Mouse (Mus musculus) hindbrain, postnatal 0 days (tissue): Measurements from ENCODE around the gene Gnao1. TPM values are rescaled to one million over a fixed set of nuclear protein-coding genes. Genes with fewer than 3 reads are reported as not detected.
A peak's percentile ranks its signal among the peaks of the same experiment; 100 is the strongest.

ENCODE experiments used
- ATAC-seq: fragments of 200-750 bp; cut with Nextera tagmentation; 2 replicates; pipeline ENCODE4 v1.8.0; 2017; ENCODE audit warnings: mild to moderate bottlenecking, moderate TSS enrichment, moderate library complexity
- DNase-seq: peaks from one replicate; pipeline ENCODE4 v3.0.0-alpha.2; 2015; ENCODE audit warnings: low spot score
- H3K27ac ChIP-seq: fragments of 300-500 bp; sonication (generic); 2 replicates; pipeline ENCODE4 v1.5.1; 2014; ENCODE audit warnings: mild to moderate bottlenecking
- H3K27me3 ChIP-seq: fragments of 300-500 bp; sonication (generic); 2 replicates; pipeline ENCODE4 v1.6.1; 2014; ENCODE audit warnings: low read length, mixed read lengths; ENCODE audit not compliant: insufficient read depth
- H3K36me3 ChIP-seq: fragments of 300-500 bp; sonication (generic); 2 replicates; pipeline ENCODE4 v1.6.1; 2014; ENCODE audit warnings: low read length, mixed read lengths; ENCODE audit not compliant: insufficient read depth
- H3K4me1 ChIP-seq: fragments of 300-500 bp; sonication (generic); 2 replicates; pipeline ENCODE4 v1.6.1; 2014; ENCODE audit warnings: antibody characterized with exemption, low read length, mixed read lengths; ENCODE audit not compliant: insufficient read depth
- H3K4me2 ChIP-seq: fragments of 300-500 bp; sonication (generic); 2 replicates; pipeline ENCODE4 v1.6.1; 2014; ENCODE audit warnings: low read depth, mild to moderate bottlenecking, low read length, moderate library complexity, mixed read lengths
- H3K4me3 ChIP-seq: fragments of 300-500 bp; sonication (generic); 2 replicates; pipeline ENCODE4 v1.5.1; 2014; ENCODE audit warnings: low read length
- H3K9ac ChIP-seq: fragments of 300-500 bp; sonication (generic); replicated peaks from 2 replicates; pipeline ENCODE4 v1.6.1; 2014; ENCODE audit warnings: mild to moderate bottlenecking, low read length, moderate library complexity, mixed read lengths
- H3K9me3 ChIP-seq: fragments of 300-500 bp; sonication (generic); 2 replicates; pipeline ENCODE4 v1.6.1; 2016; ENCODE audit warnings: low read length, mixed read lengths
- CTCF ChIP-seq: IDR thresholded peaks from 2 replicates; pipeline ENCODE4 v1.5.1; 2016; ENCODE audit warnings: antibody characterized with exemption, control low read depth, low read depth
- WGBS: fragments of 180-500 bp; shearing (Covaris S2); extraction: QIAGEN DNeasy Blood & Tissue Kit; methylation state at CpG from one replicate; pipeline ENCODE4 v1.1.7; 2014; 5-methylcytosine and 5-hydroxymethylcytosine counted together
- polyA plus RNA-seq: library from polyadenylated mRNA; unstranded; fragments of >200 nt; fragmentation: Nextera tagmentation; extraction: Ambion mirVana; gene quantifications from 2 replicates; pipeline ENCODE4 v1.2.1, GENCODE M21; 2015
- total RNA-seq: library from RNA; depleted of rRNA; stranded (reverse); fragments of >200 nt; gene quantifications from 2 replicates; pipeline ENCODE4 v1.2.3, GENCODE M21; 2014

Gnao1 gene
- total and polyA plus RNA-seq, 2 experiments from 2014 or later: 244 to 291 TPM

DNA sequence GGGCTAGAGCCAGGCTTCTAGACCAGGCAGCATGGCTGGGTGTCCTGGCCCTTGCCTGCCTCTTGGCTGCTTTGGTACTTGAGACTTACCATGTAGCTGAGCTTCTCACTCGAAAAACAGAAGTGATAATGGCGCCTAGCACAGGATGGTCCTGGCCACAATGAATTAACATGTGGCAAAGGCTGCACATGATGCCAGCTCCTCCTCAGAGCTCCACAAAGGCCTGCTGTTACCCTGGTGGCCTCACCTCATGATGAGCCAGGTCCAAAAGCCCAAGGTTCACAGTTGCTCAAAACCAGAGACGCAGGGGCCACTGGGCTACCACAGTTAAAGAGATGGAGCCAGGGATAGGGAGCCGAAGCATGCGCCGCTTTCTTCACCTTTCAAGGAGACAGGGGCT lies 97.2 kb downstream of the Gnao1 start:
- no peaks in the 10 kb centered on the region for H3K9me3 ChIP-seq
- ATAC-seq (no peak), DNase-seq (no peak)
- H3K4me1 ChIP-seq: peaks cover 25% of the 10 kb centered on the region
- no peak overlapping the region for H3K4me2 ChIP-seq
- peak overlapping the region; percentile 73 for H3K27ac ChIP-seq
- no peak overlapping the region for H3K4me3 ChIP-seq
- H3K9ac ChIP-seq: no peak overlapping the region
- no peaks in the 10 kb centered on the region for H3K36me3 ChIP-seq
- no peak for TF ChIP-seq CTCF
- H3K27me3 ChIP-seq: no peaks in the 10 kb centered on the region
- 88% methylated on average over 6 of the region's 6 CpGs for WGBS

DNA sequence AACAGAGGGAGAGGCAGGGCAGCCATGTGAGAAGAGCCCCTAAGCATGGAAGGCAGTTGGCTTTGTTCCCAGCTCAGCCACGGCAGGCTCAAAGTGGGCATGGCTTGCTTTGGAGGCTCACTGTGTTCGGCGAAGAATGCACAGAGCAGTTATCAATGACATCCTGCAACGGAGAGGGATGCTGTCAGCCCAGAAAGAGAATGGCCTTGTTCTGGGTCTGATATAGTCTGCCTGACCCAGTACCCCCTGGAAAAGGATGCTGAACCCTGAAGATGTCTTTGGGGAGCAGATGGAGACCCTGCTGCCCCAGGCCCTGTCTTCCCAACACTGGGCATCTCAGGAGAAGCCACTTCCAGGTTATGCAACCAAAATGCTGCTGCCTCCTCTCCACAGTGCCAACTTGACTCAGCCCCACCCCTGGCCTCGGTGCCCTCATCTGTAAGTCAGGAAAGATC lies 98.2 kb downstream of the Gnao1 start:
- no peak for TF ChIP-seq CTCF

DNA sequence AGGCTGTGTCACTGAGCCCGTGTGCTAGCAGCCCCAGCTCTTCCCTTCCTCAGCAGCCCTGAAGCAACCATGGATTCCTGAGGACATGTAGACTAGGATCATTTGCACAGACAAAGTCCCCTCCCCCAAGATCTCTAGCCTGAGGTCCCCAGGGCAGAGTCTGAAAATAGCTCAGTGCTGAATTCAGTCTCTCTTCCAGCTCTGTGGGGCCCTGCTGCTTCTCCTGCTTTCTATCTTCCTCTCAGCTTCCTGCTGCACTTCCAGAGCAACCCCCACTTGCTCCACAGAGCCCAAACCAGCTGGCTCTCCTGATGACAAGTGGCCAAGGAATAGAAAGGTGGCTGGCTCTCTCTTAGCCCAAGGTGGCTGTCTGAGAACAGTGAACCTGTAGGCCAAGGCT lies 98.8 kb downstream of the Gnao1 start:
- Histone ChIP-seq H3K4me2 (no peak overlapping the region), H3K4me1 (peaks cover 32% of the 10 kb centered on the region), H3K9me3 (no peaks in the 10 kb centered on the region), H3K27ac (peak overlapping the region; percentile 73), H3K9ac (peak overlapping the region; percentile 28; the same call in 1 of the 2 replicates), H3K4me3 (no peak overlapping the region), H3K36me3 (no peaks in the 10 kb centered on the region), H3K27me3 (no peaks in the 10 kb centered on the region)
- TF ChIP-seq CTCF: no peak
- ATAC-seq: 0 out of 2 replicates have a peak, but pooled peaks have one; percentile 13
- 13% methylated on average over 1 of the region's 1 CpGs for WGBS
- DNase-seq: no peak

More for the DNA sequence above, 98.2 kb downstream of the Gnao1 start:
- peak overlapping the region; percentile 28; the same call in 1 of the 2 replicates for H3K9ac ChIP-seq
- peak overlapping the region; percentile 73 for H3K27ac ChIP-seq
- peaks cover 32% of the 10 kb centered on the region for H3K4me1 ChIP-seq
- no peak overlapping the region for H3K4me3 ChIP-seq
- H3K36me3 ChIP-seq: no peaks in the 10 kb centered on the region
- H3K27me3 ChIP-seq: no peaks in the 10 kb centered on the region
- H3K9me3 ChIP-seq: no peaks in the 10 kb centered on the region
- DNase-seq (peak; percentile 81), ATAC-seq (peak; percentile 63)
- 20% methylated on average over 5 of the region's 5 CpGs for WGBS
- no peak overlapping the region for H3K4me2 ChIP-seq

DNA sequence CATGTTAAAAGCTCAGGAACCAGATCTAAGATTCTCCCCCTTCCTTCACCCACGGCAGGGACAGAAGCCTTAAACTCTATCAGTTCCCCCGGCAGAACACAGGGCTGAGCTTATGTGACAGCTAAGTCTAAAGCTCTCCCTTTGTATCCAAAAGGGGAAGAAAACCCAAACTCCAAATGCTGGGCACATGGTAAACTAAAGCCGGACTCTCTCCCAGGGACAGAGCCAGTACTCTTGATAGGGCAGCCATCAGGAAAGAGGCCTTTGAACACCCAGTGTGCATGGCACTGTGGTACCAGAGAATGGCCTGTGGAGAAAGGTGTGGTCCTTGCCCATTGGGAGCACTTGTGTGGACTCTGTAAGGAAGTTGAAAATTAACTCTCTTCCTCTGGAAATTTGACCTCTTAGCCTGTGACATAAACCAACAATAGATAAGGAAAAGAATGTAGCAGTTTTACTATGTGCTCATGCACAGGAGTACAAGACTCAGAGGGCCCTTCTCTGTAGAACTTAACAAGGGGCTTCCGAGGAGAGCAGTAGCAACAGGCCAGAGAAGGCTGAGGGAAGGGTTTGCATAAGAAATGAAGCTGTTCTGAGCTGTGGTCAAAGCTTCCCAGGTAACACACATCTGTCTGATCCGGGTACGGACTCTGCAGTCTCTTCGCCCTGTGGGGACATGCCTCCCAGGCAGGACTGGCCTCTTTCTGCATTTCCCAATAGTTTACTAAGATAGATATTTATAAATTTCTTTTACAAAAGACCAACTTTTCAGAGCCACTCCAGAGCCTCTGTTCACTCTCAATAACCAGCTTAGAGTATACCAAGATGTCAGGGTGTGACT lies 102.2 kb downstream of the Gnao1 start:
- 72% methylated on average over 7 of the region's 7 CpGs for WGBS
- no peak overlapping the region for H3K27ac ChIP-seq
- no peak for DNase-seq

DNA sequence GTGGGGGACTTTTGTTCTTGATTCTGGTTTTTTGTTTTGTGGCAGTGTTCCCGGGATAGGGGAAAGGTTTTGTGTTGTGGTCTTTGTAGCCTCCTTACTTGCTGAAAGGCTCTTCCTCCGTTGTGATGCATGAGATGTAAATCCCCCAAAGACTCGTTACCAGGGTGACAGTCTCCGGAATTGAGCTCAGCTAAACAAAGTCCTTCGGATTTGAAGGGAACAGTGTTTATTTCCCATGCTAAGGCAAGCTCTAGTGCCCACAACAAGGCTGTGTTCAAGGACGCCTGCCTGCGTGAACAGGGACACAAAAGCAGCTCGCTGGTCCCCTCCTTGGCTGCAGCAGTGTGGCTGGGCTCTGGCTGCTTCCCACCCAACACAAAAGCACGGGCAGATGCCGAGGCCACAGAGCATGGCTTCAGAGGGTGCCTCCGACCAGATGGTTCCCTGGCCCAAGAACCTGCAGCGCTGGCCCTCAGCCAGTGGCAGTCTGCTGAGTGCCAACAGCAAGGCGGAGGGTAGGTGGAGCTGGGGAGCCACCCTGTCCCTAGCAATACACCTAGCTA lies 108.2 kb downstream of the Gnao1 start:
- Histone ChIP-seq H3K4me2 (peak overlapping the region; percentile 25; the same call in 1 of the 2 replicates), H3K27me3 (no peaks in the 10 kb centered on the region), H3K4me3 (no peak overlapping the region), H3K9me3 (no peaks in the 10 kb centered on the region), H3K36me3 (no peaks in the 10 kb centered on the region), H3K4me1 (peaks cover 51% of the 10 kb centered on the region), H3K9ac (no peak overlapping the region), H3K27ac (peak overlapping the region; percentile 80)
- DNase-seq (peak; percentile 92), ATAC-seq (peak; percentile 93)
- peak; percentile 54 for TF ChIP-seq CTCF
- WGBS: 6% methylated on average over 13 of the region's 13 CpGs

More for the DNA sequence above, 102.2 kb downstream of the Gnao1 start:
- no peaks in the 10 kb centered on the region for H3K27me3 ChIP-seq
- H3K4me3 ChIP-seq: no peak overlapping the region
- TF ChIP-seq CTCF: no peak
- no peaks in the 10 kb centered on the region for H3K9me3 ChIP-seq
- no peak for ATAC-seq
- no peak overlapping the region for H3K9ac ChIP-seq
- no peak overlapping the region for H3K4me2 ChIP-seq
- H3K36me3 ChIP-seq: no peaks in the 10 kb centered on the region
- peaks cover 42% of the 10 kb centered on the region for H3K4me1 ChIP-seq

DNA sequence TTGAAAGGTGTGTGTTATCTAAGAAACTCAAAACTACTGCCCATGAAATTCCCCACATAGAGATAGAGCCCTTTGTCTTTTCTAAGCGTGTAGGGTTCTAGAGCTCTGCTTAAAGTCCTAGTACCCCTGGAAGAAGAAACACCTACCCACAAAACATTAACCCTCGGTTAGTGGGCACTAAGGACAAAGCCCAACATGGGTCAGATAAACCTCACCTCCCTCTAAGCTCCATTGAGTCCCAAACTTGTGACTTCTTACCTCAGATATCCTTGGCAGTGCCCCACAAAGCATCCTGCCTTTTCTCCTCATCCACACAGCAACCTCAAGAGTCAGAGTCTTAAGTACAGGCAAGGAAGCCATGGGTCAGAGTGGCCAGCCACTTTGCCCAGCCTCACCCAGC lies 108.8 kb downstream of the Gnao1 start:
- Histone ChIP-seq H3K36me3 (no peaks in the 10 kb centered on the region), H3K27me3 (no peaks in the 10 kb centered on the region), H3K27ac (peak overlapping the region; percentile 80), H3K4me3 (no peak overlapping the region), H3K4me1 (peaks cover 51% of the 10 kb centered on the region), H3K9ac (no peak overlapping the region), H3K4me2 (no peak overlapping the region), H3K9me3 (no peaks in the 10 kb centered on the region)
- TF ChIP-seq CTCF: no peak
- DNase-seq (no peak), ATAC-seq (no peak)
- WGBS: 69% methylated on average over 2 of the region's 2 CpGs
